Mouse (Mus musculus) small intestine, adult 2 months (tissue): Measurements from ENCODE around the gene Rptor.

Source experiments
- CTCF ChIP-seq: fragments of 200-500 bp; IDR thresholded peaks from 2 replicates; pipeline ENCODE4 v1.5.1; 2012; ENCODE audit warnings: low read depth, mild to moderate bottlenecking, control low read depth, inconsistent platforms, low read length, moderate library complexity, mixed read lengths; ENCODE audit not compliant: insufficient replicate concordance, insufficient read length; ENCODE audit errors: extremely low read depth
- POLR2A ChIP-seq: fragments of 200-500 bp; IDR thresholded peaks from 2 replicates; pipeline ENCODE4 v1.6.1; 2012; ENCODE audit warnings: low read depth, mild to moderate bottlenecking, control low read depth, inconsistent platforms, low read length, moderate library complexity

- TF ChIP-seq CTCF (no peak), POLR2A (no peak)
These were observed 260.7 kb downstream of the Rptor start for GRCm38 (mm10) chr11:119863421-119863821.
